Mouse (Mus musculus): ENCODE data around the gene Banf1.

GRCm38 (mm10) chr19:5409068-5409467, 42.1 kb upstream of the Banf1 start:
- TF ChIP-seq CTCF (IDR thresholded peaks at IDR 0.05; ENCODE audit: low read depth) (no peak), EP300 (IDR thresholded peaks at IDR 0.05; ENCODE audit: low read depth) (no peak)

All from liver, postnatal 0 days (tissue).